Mouse (Mus musculus): ENCODE results near the gene Gm42674. TPM values are rescaled to one million over a fixed set of nuclear protein-coding genes. Genes with fewer than 3 reads are reported as not detected.

Gm42674 gene
- polyA plus RNA-seq, 1 experiment, result not detected

DNA sequence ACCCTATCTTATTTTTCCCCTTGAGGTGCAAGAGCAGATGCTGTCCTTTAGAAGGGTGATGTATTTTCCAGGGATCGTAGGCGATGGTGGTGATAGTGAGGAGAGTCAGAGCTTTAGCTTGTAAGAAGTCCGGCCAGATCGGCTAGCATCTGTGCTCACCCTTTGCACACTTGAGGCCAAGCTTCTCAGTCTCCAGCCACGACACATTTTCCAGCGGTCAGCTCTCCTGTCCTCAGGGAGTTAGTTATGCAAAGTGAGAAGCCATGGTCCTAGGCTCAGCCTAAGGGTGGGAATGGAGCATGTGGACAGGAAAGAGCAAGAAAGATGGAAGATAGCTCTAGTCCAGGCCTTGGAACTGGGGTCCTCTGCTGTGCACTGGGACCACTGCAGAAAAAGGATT is 4.9 kb upstream of the Gm42674 start:
- no peak for DNase-seq (ENCODE audit: low read depth, low spot score)
- 95% methylated on average over 6 of the region's 6 CpGs for WGBS

DNA sequence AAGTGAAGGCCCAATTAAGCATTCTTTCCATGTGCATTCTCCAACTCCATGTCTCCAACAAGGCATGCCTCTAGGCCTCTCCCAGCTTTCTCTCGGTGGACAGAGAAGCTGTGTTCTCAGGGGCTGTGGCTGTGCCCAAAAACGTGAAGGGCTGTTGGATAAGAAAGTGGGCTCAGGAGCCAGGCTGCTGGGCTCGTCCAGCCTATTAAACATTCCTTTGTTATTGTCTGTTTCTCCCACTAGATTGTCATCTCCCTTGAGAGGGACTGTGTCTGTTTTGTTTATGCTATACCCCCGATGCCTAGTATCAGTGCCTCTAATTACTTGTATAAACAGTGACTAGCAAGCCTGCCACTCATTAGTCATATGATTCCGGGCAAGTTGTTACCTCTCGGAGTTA is 4.0 kb upstream of the Gm42674 start:
- 63% methylated on average over 6 of the region's 6 CpGs for WGBS
- DNase-seq (ENCODE audit: low read depth, low spot score), result no peak

DNA sequence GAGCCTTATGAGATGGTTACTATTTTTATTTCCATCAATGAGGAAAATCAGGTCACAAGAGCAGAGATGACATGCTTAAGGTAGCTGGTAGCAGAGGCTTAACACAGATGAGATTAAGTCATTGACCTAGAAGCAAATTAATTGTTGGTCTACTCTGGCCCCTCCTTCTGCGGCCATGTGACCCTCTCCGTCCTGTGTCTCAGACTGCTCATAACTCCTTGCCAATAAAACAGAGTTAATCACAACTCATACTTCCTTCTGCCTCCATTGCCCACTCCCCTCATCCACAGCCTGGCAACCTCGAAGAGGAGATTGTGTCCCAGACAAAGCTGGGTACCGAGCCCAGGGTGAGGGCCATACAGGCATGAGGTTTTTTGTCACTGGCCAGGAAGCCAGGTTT is 3.5 kb upstream of the Gm42674 start:
- WGBS, result 76% methylated on average over 4 of the region's 4 CpGs
- no peak for DNase-seq (ENCODE audit: low read depth, low spot score)

DNA sequence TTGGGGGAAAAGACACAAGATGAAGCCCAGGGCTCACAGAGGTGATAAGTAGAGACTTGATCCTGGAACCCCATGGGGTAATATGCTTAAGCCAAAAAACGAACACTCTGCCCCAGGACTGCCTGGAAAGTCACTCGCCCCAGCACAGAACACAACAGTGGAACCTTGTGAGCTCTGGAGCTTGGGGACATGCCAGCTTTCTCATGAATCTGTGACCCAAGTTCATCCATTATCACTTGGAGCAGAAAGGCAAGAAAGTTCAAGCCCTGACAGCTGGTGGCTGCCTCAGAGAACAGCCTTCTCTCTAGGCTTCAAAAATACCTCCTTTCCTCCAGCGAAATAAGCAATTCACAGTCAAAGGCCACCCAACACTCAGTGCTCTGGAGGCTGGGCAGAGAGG is 2.3 kb upstream of the Gm42674 start:
- no peak for DNase-seq (ENCODE audit: low read depth, low spot score)
- WGBS, result 64% methylated on average over 3 of the region's 3 CpGs

DNA sequence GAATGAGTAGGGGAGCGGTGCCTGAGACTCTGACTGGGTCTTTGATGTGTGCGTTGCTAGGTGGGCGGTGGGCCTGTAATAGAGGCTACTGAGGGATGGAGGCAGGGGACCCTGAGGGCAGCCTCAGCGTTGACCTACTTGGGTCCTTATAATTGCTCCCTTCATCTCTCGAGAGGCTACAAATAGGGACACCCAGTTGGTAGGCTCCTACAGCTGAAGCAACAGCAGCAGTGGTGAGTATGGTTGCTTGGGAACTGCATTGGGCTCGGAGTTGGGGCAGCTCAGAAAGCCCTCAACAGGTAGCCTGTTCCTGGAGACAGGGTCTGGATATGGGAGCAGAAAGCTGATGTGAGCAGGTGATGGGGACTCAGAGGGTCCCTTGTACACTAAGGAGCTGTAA is 1.7 kb upstream of the Gm42674 start:
- WGBS, result 90% methylated on average over 6 of the region's 6 CpGs
- no peak for DNase-seq (ENCODE audit: low read depth, low spot score)

DNA sequence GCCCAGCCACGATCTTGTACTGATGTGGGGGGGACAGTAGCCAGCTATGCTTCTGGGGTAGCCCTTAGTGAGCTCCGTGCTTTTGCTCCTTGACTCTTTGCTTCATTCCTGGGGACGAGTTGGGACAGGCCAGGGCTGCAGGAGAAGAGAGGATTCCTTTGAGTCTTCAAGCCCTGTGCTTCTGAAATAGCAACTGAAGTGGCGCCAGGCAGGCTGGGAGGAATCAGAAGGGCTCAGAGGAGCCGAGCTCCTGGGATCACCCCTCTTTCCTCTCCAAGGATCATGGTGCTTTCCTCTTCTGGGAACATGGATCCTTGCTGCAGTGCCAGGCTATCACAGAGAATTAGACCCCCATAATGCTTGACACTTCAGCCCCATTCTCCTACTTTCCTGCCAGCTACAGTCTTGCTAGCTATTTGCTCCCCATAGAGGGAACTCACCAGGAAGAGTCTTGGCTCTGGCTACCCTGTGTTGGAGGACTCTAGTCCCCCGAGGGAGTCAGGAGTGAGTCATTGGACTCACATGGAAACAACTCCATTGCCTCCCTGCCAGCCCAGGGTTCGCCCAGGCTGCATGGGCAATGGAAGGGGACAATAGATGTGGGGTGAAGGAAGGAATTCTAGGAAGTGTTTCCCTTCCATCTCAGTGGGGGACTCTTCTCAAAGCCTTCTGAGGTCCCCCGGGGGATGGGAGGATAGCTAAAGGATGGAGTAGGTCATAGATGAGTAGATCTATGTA is 1.1 kb upstream of the Gm42674 start:
- DNase-seq (ENCODE audit: low read depth, low spot score), result no peak
- WGBS, result 72% methylated on average over 8 of the region's 8 CpGs

DNA sequence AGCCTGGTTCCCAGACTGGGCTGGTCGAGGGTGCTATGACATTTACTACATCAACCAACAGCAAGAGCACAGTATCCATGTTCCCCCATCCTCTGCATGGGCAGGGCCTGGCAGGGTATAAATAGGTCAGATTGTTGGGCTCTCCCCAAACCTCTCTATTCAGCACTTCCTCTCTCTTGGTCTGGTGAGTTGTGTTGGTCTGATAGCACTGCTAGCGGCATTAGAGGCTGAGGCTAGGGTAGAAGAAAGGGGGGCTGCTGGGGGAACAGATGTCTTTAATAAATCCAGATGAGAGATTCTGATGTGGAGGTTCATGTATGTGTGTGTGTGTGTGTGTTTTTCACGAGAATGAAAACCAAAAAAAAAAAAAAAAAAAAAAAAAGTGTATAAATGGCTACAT is 1.9 kb downstream of the Gm42674 start, which contains the start of gene S100a4:
Gene S100a4 (plus strand): TSS at position 149 of the 400 bp plus-strand sequence.
- DNase-seq (ENCODE audit: low read depth, low spot score), result no peak
- WGBS, result 37% methylated on average over 3 of the region's 3 CpGs

DNA sequence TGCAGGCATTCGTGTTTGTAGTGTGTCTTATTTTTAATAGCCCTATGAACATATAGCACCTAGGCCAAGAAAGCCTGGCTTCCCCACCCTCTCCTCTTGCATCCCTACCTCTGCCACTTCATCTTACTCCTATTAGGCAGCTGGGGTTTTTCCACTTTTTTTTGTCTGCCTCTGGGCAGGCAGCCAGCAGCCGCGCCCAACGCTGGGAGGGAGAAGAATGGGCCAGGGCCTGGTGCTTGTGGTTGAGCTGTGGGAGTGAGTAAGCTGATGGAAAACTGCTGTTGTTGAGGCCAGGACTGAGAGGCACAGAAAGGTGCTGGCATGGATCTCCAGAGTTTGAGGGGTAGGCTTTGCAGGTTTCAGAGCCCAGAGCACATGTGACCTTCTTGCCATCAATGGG is 2.7 kb downstream of the Gm42674 start:
- WGBS, result 12% methylated on average over 4 of the region's 4 CpGs
- DNase-seq (ENCODE audit: low read depth, low spot score), result no peak

DNA sequence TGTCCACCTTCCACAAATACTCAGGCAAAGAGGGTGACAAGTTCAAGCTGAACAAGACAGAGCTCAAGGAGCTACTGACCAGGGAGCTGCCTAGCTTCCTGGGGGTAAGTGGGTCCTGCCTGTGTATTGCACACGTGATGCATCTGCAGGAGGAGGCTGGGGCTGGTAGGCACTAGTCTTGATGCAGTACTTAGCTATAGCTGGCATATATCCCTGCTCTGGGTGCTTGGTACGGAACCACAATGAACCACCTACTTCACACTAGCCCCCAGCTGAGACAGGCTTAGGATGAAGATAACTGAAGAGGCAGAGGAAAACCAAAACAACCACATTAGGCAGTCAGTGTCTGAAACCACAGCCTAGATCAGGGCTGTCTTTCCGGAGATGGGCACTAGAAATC is 3.3 kb downstream of the Gm42674 start:
- DNase-seq (ENCODE audit: low read depth, low spot score), result no peak
- WGBS, result 84% methylated on average over 3 of the region's 3 CpGs

DNA sequence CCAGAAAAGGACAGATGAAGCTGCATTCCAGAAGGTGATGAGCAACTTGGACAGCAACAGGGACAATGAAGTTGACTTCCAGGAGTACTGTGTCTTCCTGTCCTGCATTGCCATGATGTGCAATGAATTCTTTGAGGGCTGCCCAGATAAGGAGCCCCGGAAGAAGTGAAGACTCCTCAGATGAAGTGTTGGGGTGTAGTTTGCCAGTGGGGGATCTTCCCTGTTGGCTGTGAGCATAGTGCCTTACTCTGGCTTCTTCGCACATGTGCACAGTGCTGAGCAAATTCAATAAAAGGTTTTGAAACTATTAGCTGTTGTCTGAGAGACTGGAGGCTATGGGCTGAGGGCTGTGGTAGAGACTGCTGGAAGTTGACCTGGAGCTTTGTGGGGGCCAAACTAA is 4.0 kb downstream of the Gm42674 start:
- WGBS, result 88% methylated on average over 2 of the region's 2 CpGs
- DNase-seq (ENCODE audit: low read depth, low spot score), result no peak

DNA sequence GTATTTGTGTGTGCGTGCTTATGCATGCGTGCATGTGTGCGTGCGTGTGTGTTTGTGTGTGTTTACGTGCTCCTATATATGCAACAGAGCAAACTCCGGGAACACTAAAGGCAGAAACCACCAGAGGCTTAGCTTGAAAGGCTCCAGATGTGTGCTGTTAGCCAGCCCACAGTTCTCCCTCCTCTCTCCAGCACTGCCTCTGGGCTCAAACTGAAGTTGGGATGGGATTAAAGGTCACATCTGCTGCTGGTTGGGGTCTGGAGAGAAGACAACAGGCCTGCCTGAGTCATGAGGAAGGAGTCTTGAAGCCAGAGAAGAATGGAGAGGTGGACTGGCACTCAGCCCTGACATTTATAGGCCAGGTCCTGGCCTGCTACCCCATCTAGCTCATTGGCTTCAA is 4.5 kb downstream of the Gm42674 start:
- 78% methylated on average over 6 of the region's 6 CpGs for WGBS
- DNase-seq (ENCODE audit: low read depth, low spot score), result no peak

DNA sequence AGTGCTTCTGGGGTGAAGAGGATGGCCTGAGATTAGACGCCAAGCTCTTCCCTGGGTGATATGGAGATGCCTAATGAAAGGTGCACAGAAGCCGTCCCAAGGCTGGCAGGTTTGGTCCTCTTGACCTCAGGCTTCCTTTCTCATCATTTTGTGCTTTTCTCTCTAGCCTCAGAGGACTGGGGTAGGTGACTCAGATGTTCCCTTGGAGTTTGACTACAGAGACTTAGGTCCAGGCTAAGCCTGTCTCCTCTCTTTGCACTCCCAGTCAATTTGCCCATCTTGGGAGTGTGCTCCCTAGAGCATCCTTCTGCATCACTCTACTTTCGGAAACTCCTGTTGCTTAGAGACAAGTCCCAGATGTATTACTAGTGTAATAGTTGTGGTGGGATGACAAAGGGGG is 5.7 kb downstream of the Gm42674 start:
- WGBS, result 94% methylated on average over 3 of the region's 3 CpGs
- no peak for DNase-seq (ENCODE audit: low read depth, low spot score)

DNA sequence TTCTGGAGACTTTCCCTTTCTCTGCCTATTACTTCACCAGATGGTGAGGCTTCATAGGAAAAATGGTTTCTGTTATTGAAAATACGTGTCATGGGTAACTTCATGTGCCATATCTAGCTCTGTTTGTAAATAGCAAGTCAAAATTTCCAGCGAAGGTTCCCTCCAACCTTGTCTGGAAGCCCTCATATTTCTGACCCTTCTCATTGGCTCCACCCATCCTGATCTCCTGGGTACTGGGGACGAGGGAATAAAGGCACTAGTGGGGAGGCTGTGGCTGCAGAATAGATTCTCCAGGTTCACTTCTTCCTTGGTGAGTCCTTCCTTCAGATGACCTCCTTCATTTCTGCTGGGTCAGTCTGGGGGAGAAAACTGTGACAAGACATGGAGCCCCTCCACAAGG is 6.5 kb downstream of the Gm42674 start, which contains the start of gene S100a5:
Gene S100a5 (plus strand): TSS at position 301 of the 400 bp plus-strand sequence.
- no peak for DNase-seq (ENCODE audit: low read depth, low spot score)
- 78% methylated on average over 3 of the region's 3 CpGs for WGBS

DNA sequence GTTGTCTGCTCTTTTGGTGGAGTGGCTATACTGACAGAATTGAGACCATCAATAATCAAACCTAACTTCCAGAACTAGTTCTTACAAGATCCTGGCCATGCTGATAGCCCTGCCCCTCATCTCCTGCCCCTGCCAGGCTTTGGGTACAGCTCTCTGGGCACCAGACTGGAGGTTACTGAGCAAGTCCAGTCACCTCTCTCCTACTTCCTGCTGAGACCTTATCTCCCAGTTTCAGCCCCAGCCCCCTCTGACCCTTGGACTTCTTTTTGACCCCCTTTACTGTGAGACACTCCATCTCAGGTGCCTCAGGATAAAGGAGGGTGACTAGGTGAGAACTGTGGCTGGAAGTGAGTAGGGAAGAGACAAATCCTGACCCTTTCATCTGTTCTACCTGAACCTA is 7.4 kb downstream of the Gm42674 start:
- DNase-seq (ENCODE audit: low read depth, low spot score), result no peak

DNA sequence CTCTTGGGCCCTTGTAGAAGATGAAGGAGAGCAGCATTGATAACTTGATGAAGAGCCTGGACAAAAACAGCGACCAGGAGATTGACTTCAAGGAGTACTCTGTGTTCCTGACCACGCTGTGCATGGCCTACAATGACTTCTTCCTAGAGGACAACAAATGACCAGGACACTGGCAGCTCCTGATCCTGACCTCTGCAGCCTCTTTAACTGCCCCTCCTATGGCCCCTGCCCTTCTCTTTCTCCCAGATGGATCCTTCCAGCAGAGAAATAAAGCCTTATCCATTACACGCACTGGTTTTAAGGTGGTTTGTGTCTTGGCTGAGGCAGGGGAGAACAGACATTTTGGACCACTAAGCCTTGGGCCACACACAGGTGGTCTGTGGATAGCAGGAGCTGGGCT is 9.8 kb downstream of the Gm42674 start:
- no peak for DNase-seq (ENCODE audit: low read depth, low spot score)
- WGBS, result 91% methylated on average over 3 of the region's 3 CpGs

DNA sequence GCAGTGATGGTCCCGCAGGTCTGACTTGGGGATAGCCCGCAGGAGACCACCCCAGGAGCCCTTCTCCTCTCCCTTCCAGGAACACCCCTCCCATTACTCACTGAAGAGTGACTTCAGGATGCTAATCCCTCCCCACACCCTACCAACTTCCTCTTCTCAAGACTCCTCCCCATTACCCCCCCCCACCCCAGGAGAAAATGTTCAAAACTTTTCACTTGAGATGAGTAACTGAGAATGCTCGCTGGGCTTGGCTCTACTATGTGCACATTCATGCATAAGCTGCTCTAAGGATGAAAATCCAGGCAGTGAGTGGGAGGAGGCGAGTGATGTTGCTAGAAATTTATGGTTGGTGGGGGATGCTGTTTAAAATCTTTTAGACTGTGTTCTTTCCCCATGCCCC is 10.4 kb downstream of the Gm42674 start:
- 64% methylated on average over 4 of the region's 4 CpGs for WGBS
- DNase-seq (ENCODE audit: low read depth, low spot score), result no peak

DNA sequence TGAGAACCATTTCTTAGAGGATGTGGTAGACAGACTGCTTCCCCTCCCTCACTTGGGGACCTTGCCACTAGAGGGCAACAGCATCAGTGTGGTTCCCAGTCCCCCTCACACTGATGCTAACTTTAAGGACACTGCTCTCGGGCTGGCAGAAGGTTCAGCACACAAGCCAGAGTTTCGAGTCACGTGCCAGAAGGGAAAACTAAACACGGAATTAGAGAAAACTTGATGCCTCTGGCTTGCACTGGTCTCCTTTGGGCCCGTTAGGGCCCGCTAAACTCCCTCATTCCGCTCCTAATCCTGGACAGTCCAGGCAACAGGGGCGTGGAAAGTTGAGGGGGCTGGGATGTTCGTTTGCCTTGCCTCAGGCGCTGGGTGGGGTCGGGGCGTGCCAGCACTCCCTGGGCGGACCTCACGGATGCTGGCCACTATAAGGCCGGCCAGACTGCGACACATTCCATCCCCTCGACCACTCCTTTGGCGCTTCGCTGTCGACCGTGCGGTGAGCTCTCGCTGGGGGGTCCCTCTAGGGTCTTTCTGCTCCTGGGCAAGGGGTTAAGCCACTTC is 11.1 kb downstream of the Gm42674 start, which contains the start of gene S100a6:
Gene S100a6 (plus strand): TSS at position 155 of the 564 bp plus-strand sequence.
- DNase-seq (ENCODE audit: low read depth, low spot score), result no peak
- WGBS, result 2% methylated on average over 23 of the region's 23 CpGs

DNA sequence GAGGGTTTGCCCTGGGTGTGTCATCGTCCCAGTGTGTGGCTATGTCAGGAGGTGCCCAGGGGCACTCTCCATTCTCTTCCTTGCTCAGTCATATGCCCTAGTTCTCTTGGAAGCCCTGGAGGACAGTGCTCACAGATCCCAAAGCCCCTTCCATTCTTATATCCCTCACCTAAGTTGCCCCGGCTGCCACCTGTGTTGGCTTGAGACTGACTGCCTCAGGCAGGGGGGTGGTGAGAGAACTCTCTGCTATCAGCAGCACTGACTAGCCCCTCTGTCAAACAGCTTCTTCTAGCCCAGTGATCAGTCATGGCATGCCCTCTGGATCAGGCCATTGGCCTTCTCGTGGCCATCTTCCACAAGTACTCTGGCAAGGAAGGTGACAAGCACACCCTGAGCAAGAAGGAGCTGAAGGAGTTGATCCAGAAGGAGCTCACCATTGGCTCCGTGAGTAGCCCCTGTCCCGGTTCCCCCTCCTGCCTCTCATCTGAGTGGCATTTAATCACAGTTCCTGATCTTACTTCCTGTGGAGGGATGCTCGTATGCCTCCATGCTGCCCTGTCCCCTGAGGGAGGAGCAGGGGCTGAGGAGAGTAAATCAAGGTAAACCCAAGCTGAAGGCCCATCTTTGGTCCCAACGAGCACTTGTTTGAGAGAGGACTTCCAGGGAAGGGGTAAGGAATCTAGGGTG is 11.9 kb downstream of the Gm42674 start:
- no peak for DNase-seq (ENCODE audit: low read depth, low spot score)
- 25% methylated on average over 7 of the region's 7 CpGs for WGBS

DNA sequence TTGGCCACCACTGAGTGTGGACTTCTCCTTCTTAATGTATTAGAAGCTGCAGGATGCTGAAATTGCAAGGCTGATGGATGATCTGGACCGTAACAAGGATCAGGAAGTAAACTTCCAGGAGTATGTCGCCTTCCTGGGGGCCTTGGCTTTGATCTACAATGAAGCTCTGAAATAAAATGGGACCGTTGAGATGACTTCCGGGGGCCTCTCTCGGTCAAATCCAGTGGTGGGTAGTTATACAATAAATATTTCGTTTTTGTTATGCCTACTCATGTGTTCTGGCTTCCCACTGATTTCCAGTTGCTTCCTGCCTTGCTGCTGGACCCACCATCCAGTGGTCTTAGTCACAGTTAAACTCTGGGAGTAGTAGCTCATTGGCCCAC is 12.4 kb downstream of the Gm42674 start:
- no peak for DNase-seq (ENCODE audit: low read depth, low spot score)
- 18% methylated on average over 6 of the region's 6 CpGs for WGBS

DNA sequence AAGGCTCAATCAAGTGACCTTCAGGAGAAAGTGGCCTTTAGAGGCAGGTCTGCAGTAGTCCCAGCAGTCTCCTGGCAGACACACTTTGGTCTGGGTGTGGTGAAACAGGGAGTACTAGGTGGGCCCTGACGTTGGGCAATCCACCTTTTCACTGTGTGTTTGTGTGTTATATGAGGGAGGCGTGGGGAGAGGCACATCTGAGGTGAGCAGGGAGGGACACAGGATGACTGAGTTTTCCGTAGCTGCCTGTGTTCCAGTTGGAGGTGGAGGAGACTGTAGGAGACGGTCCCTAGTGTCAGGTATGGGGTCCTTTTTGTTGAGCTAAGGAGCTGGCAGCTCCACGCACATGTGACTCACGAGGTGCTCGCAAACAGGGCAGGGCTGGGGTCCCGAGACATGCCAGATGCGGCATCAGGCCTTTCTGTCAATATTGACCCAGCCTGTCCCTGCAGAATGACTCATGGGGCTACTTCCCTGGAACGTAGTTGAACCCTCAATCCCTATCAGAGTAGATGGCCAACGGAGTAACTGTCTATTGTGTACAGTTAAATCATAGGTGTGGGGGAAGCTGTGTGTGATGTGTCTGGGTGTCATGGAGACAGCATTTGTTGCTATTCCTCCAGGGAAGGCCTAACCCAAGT is 13.0 kb downstream of the Gm42674 start:
- DNase-seq (ENCODE audit: low read depth, low spot score), result peak; percentile 81
- 8% methylated on average over 11 of the region's 11 CpGs for WGBS

DNA sequence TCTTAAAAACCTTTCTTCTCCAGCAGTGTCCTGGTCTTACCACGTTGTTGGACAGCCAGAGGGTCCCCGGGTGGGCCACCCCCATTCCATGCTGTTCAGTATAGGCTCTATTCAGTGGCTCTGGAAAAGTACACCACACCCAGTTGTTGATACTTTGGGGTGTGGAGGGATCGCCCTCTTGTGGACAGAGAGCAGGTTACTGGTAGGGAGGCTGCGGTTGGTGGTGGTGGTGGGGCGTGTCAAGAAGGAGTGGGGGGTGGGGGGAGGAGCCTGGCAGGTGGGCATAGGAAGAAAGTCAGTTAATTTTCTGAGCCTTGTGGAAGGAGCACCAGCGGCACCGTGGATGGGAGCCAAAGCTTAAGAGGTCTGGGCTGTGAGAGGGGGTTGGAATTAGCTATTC is 13.7 kb downstream of the Gm42674 start:
- DNase-seq (ENCODE audit: low read depth, low spot score), result no peak
- 5% methylated on average over 7 of the region's 7 CpGs for WGBS

Data from large intestine, adult 2 months (tissue).